Mouse (Mus musculus) ES-E14 (cell line): ENCODE measurements around the gene Slc31a1.

Source experiments
- CHD2 ChIP-seq: IDR thresholded peaks from 2 replicates; pipeline ENCODE4 v1.6.1; 2014; ENCODE audit warnings: mild to moderate bottlenecking, low read depth, low read length, inconsistent platforms
- HCFC1 ChIP-seq: IDR thresholded peaks from 2 replicates; pipeline ENCODE4 v1.6.1; 2012; ENCODE audit warnings: low read length, inconsistent platforms, borderline replicate concordance; ENCODE audit not compliant: insufficient read depth
- MAFK ChIP-seq: IDR thresholded peaks from 2 replicates; pipeline ENCODE4 v1.6.1; 2014; ENCODE audit warnings: mild to moderate bottlenecking, low read depth, low read length, inconsistent platforms; ENCODE audit not compliant: insufficient read depth
- ZC3H11A ChIP-seq: IDR thresholded peaks from 2 replicates; pipeline ENCODE4 v1.6.1; 2012; ENCODE audit warnings: low read depth, mild to moderate bottlenecking, inconsistent platforms, low read length, borderline replicate concordance
- ZNF384 ChIP-seq: IDR thresholded peaks from 2 replicates; pipeline ENCODE4 v1.6.1; 2012; ENCODE audit warnings: low read depth, low read length, inconsistent platforms

GRCm38 (mm10) chr4:62373668-62374067 lies 13.1 kb downstream of the Slc31a1 start:
- TF ChIP-seq MAFK, result no peak
- no peak for TF ChIP-seq CHD2
- no peak for TF ChIP-seq ZNF384
- TF ChIP-seq HCFC1, result no peak
- no peak for TF ChIP-seq ZC3H11A
